In the genomic region with DNA sequence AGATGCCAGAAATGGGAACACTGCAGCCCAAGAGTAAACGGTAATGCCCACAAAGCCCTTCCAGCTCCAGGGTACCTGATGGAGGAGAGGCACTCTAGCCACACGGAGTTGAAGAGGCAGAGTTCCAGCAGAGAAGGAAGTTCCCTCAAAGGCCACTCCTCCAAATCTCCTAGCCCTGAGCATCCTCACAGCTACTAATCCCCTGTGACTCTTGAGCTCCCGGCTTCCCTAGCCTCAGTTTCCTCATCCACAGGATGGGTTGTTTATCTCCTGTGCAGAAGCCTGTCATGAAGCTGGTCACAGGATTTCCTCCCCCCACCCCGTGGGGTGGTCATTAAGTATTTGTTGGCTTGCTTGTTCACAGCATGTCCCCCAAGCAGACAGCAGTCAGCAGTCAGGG, we compare ENCODE assay signal across 8 mouse cellular contexts. TPM values are rescaled to one million over a fixed set of nuclear protein-coding genes. Genes with fewer than 3 reads are reported as not detected.
DNase-seq lines count a peak whose midpoint lies in the region; ATAC-seq and TF ChIP-seq lines count a peak whose summit lies in the region.
"Had no signal": no experiment of that assay in that cellular context is flagged by ENCODE, and none has a peak within 500 bp of the region (broad histone marks: within the 10 kb centered on the region; RNA-seq: fewer than 3 reads in every experiment).

No protein-coding gene starts in this region.

- peaks cover 27% of the 10 kb centered on the region for H3K79me2 ChIP-seq in MEL (ENCODE audit: control insufficient read depth, insufficient read depth, low read length, poor library complexity)

- no peak for TF ChIP-seq RAD21 in MEL (IDR thresholded peaks at IDR 0.05; ENCODE audit: low read depth, low read length)

- no peak for TF ChIP-seq POLR2A in MEL (IDR thresholded peaks at IDR 0.05; ENCODE audit: control insufficient read depth in 1 of 2, insufficient read depth in 1 of 2, low read depth in 1 of 2, low read length in 2 of 2, poor library complexity in 1 of 2)

- TF ChIP-seq CTCF in intestine, postnatal 0 days (IDR thresholded peaks at IDR 0.05; ENCODE audit: low read depth): no peak
- no peak for TF ChIP-seq CTCF in MEL (IDR thresholded peaks at IDR 0.05 in 2 of 3, conservative IDR thresholded peaks at IDR 0.05 in 1 of 3; ENCODE audit: control insufficient read depth in 1 of 3, insufficient read depth in 1 of 3, low read depth in 2 of 3, low read length in 3 of 3, poor library complexity in 1 of 3, severe bottlenecking in 1 of 3)

- DNase-seq in CD4-positive helper T cell, adult 2 months (ENCODE audit: low read depth, low spot score): peak; percentile 34
- peak; percentile 75 for DNase-seq in MEL (ENCODE audit: low read depth, low spot score)
- DNase-seq in liver, embryonic 11.5 days (ENCODE audit: low spot score): no peak
- no peak for DNase-seq in embryo, embryonic 11 days
- no peak for DNase-seq in adrenal gland, adult 18-20 months (ENCODE audit: low spot score in 2 of 2)
- DNase-seq: cerebellum, postnatal 25 days had no signal

- no peaks in the 10 kb centered on the region for H3K36me3 ChIP-seq in intestine, embryonic 15.5 days
- H3K36me3 ChIP-seq in intestine, postnatal 0 days (ENCODE audit: control insufficient read depth, insufficient read depth): no peaks in the 10 kb centered on the region
- H3K36me3 ChIP-seq in MEL (ENCODE audit: control insufficient read depth in 1 of 2, insufficient read depth in 2 of 2, low read length in 2 of 2): peaks cover 0 to 43% of the 10 kb centered on the region in 2 experiments; a peak in 2 of 4 replicates
- H3K36me3 ChIP-seq in liver, embryonic 11.5 days (ENCODE audit: control insufficient read depth, insufficient read depth, low read length): peaks cover 2% of the 10 kb centered on the region; the same call in 1 of the 2 replicates

- H3K4me3 ChIP-seq in intestine, embryonic 15.5 days (replicated peaks): no peak overlapping the region
- H3K4me3 ChIP-seq in intestine, postnatal 0 days (ENCODE audit: low read depth, low read length): no peak overlapping the region
- H3K4me3 ChIP-seq in MEL (ENCODE audit: control insufficient read depth in 1 of 2, insufficient read depth in 1 of 2, low read depth in 2 of 2, low read length in 2 of 2): peak overlapping the region; percentile 4 to 25; a peak in 3 of 4 replicates
- peak overlapping the region; percentile 18; the same call in 1 of the 2 replicates for H3K4me3 ChIP-seq in liver, embryonic 11.5 days (ENCODE audit: low read depth, low read length)

- peaks cover 35% of the 10 kb centered on the region for H3K4me1 ChIP-seq in intestine, embryonic 15.5 days (replicated peaks)
- H3K4me1 ChIP-seq in intestine, postnatal 0 days (replicated peaks; ENCODE audit: control insufficient read depth, insufficient read depth, low read length): no peaks in the 10 kb centered on the region
- peaks cover 16 to 55% of the 10 kb centered on the region in 2 experiments for H3K4me1 ChIP-seq in MEL (ENCODE audit: control insufficient read depth in 1 of 2, insufficient read depth in 2 of 2, low read length in 2 of 2)
- H3K4me1 ChIP-seq in liver, embryonic 11.5 days (replicated peaks; ENCODE audit: control insufficient read depth, insufficient read depth, low read length): peaks cover 80% of the 10 kb centered on the region

- H3K9ac ChIP-seq in intestine, embryonic 15.5 days: no peak overlapping the region
- H3K9ac ChIP-seq in intestine, postnatal 0 days (ENCODE audit: low read depth, low read length): no peak overlapping the region
- H3K9ac ChIP-seq in MEL (ENCODE audit: control insufficient read depth, low read depth, low read length, poor library complexity, severe bottlenecking): peak overlapping the region; percentile 66
- H3K9ac ChIP-seq in liver, embryonic 11.5 days (ENCODE audit: low read depth, low read length): peak overlapping the region; percentile 50

- H3K27me3 ChIP-seq in intestine, embryonic 15.5 days (replicated peaks): no peaks in the 10 kb centered on the region
- no peaks in the 10 kb centered on the region for H3K27me3 ChIP-seq in intestine, postnatal 0 days (replicated peaks; ENCODE audit: control insufficient read depth, insufficient read depth, low read length)
- H3K27me3 ChIP-seq in MEL (ENCODE audit: control insufficient read depth in 1 of 2, insufficient read depth in 2 of 2, low read length in 2 of 2): no peaks in the 10 kb centered on the region
- no peaks in the 10 kb centered on the region for H3K27me3 ChIP-seq in liver, embryonic 11.5 days (replicated peaks; ENCODE audit: control insufficient read depth, insufficient read depth, low read length)

- H3K9me3 ChIP-seq in intestine, embryonic 15.5 days: no peaks in the 10 kb centered on the region
- no peaks in the 10 kb centered on the region for H3K9me3 ChIP-seq in intestine, postnatal 0 days (ENCODE audit: control insufficient read depth)
- H3K9me3 ChIP-seq in MEL (replicated peaks; ENCODE audit: insufficient read depth, low read length): no peaks in the 10 kb centered on the region
- no peaks in the 10 kb centered on the region for H3K9me3 ChIP-seq in liver, embryonic 11.5 days (ENCODE audit: control insufficient read depth, low read length)

- ATAC-seq in intestine, embryonic 15.5 days: no peak
- no peak for ATAC-seq in intestine, postnatal 0 days
- ATAC-seq in liver, embryonic 11.5 days (replicated peaks; ENCODE audit: low FRiP score): no peak

- 48% methylated on average over 4 of the region's 4 CpGs for WGBS in intestine, embryonic 15.5 days
- 57% methylated on average over 4 of the region's 4 CpGs for WGBS in intestine, postnatal 0 days
- 23% methylated on average over 4 of the region's 4 CpGs for WGBS in liver, embryonic 11.5 days

- no peak overlapping the region for H3K27ac ChIP-seq in intestine, embryonic 15.5 days
- H3K27ac ChIP-seq in intestine, postnatal 0 days (ENCODE audit: low read depth, low read length): no peak overlapping the region
- peak overlapping the region; percentile 97 for H3K27ac ChIP-seq in MEL (ENCODE audit: control insufficient read depth, low read depth, low read length)
- H3K27ac ChIP-seq in liver, embryonic 11.5 days (ENCODE audit: low read depth, low read length): peak overlapping the region; percentile 79

- TF ChIP-seq EP300 in MEL (IDR thresholded peaks at IDR 0.05; ENCODE audit: low read depth in 1 of 2, low read length in 2 of 2): 0 out of 4 replicates have a peak, but pooled peaks of 1 of the 2 experiments have one; percentile 18

- H3K4me2 ChIP-seq in intestine, embryonic 15.5 days (replicated peaks): 0 out of 2 replicates have a peak overlapping the region, but pooled peaks have one; percentile 9
- no peak overlapping the region for H3K4me2 ChIP-seq in intestine, postnatal 0 days (replicated peaks; ENCODE audit: low read depth)
- peak overlapping the region; percentile 35 for H3K4me2 ChIP-seq in liver, embryonic 11.5 days

TF ChIP-seq in MEL, 35 proteins besides CTCF, POLR2A, EP300 and RAD21:
- TF ChIP-seq MYC (IDR thresholded peaks at IDR 0.05; ENCODE audit: low read depth, low read length) (no peak), NELFE (IDR thresholded peaks at IDR 0.05; ENCODE audit: low read depth, low read length) (no peak), ELF1 (IDR thresholded peaks at IDR 0.05; ENCODE audit: low read depth, low read length) (no peak), HCFC1 (IDR thresholded peaks at IDR 0.05; ENCODE audit: low read depth, low read length) (no peak), JUND (IDR thresholded peaks at IDR 0.05; ENCODE audit: low read depth, low read length) (0 out of 2 replicates have a peak, but pooled peaks have one; percentile 44), ZKSCAN1 (IDR thresholded peaks at IDR 0.05; ENCODE audit: low read depth, low read length) (no peak), CHD1 (IDR thresholded peaks at IDR 0.05; ENCODE audit: low read depth, low read length) (0 out of 2 replicates have a peak, but pooled peaks have one; percentile 72), POLR2AphosphoS2 (IDR thresholded peaks at IDR 0.05; ENCODE audit: low read length) (no peak), POLR2AphosphoS5 (IDR thresholded peaks at IDR 0.05; ENCODE audit: borderline replicate concordance, low read depth, low read length) (no peak), CHD2 (IDR thresholded peaks at IDR 0.05; ENCODE audit: low read length) (no peak), BHLHE40 (IDR thresholded peaks at IDR 0.05; ENCODE audit: borderline replicate concordance, low read depth, low read length) (no peak), NRF1 (IDR thresholded peaks at IDR 0.05; ENCODE audit: insufficient read depth, low read depth, low read length, poor library complexity, severe bottlenecking) (no peak), ETS1 (IDR thresholded peaks at IDR 0.05; ENCODE audit: low read depth, low read length) (0 out of 2 replicates have a peak, but pooled peaks have one; percentile 10), TAL1 (IDR thresholded peaks at IDR 0.05; ENCODE audit: low read length) (no peak), RCOR1 (IDR thresholded peaks at IDR 0.05; ENCODE audit: low read depth, low read length) (0 out of 2 replicates have a peak, but pooled peaks have one; percentile 18), KAT2A (conservative IDR thresholded peaks at IDR 0.05; ENCODE audit: low read depth, low read length) (no peak), ZC3H11A (IDR thresholded peaks at IDR 0.05; ENCODE audit: low read depth, low read length) (no peak), E2F4 (IDR thresholded peaks at IDR 0.05; ENCODE audit: borderline replicate concordance, low read depth, low read length) (no peak), USF2 (IDR thresholded peaks at IDR 0.05; ENCODE audit: borderline replicate concordance in 1 of 2, insufficient read depth in 1 of 2, low read depth in 1 of 2, low read length in 2 of 2) (no peak), MYB (IDR thresholded peaks at IDR 0.05; ENCODE audit: low read depth, low read length) (no peak)

RNA-seq across cellular contexts. Expression of a gene that starts 7.9 kb away (rescaled TPM):
- 2.6 and 3.5 TPM in 2 replicates for polyA plus RNA-seq in intestine, embryonic 15.5 days (2015; fragmentation: Nextera tagmentation; extraction: Ambion mirVana)
- 0.78 and 1.0 TPM in 2 replicates for polyA plus RNA-seq in intestine, postnatal 0 days (2015; fragmentation: Nextera tagmentation; extraction: Ambion mirVana)
- 26.0 and 37.1 TPM in 2 replicates for total RNA-seq in MEL (2012; rRNA removed)
- polyA plus RNA-seq in MEL (2012; ENCODE audit: insufficient read depth in 1 of 2, insufficient read length in 2 of 2, low read depth in 1 of 2, low replicate concordance in 2 of 2, missing spikeins in 1 of 2): 10 to 100 TPM in 1 of 2 experiments, not detected in 1; 29.6 TPM
- polyA plus RNA-seq in liver, embryonic 11.5 days (2014; fragmentation: Nextera tagmentation; extraction: Ambion mirVana): 14.6 and 17.0 TPM in 2 replicates
- total RNA-seq in adrenal gland, adult 18-20 months (2021): 1 to 10 TPM; 2.1 to 3.5 TPM

Comparison
In these comparisons a context has a peak if more than half of its experiments do, and no peak if none do; other contexts are left out.
1. H3K27ac ChIP-seq: peak in MEL (single experiment) and liver, embryonic 11.5 days (single experiment); none in intestine, embryonic 15.5 days (single experiment) and intestine, postnatal 0 days (single experiment).
2. H3K4me3 ChIP-seq: peak in MEL (2 of 2) and liver, embryonic 11.5 days (single experiment); none in intestine, embryonic 15.5 days (single experiment) and intestine, postnatal 0 days (single experiment).
3. H3K9ac ChIP-seq: peak in MEL (single experiment) and liver, embryonic 11.5 days (single experiment); none in intestine, embryonic 15.5 days (single experiment) and intestine, postnatal 0 days (single experiment).
4. DNase-seq: peak in CD4-positive helper T cell, adult 2 months (single experiment) and MEL (single experiment); none in liver, embryonic 11.5 days (single experiment), embryo, embryonic 11 days (single experiment) and adrenal gland, adult 18-20 months (0 of 2).